Mouse (Mus musculus) ES-Bruce4 (cell line): ENCODE data around the gene Txnrd1. TPM values are rescaled to one million over a fixed set of nuclear protein-coding genes. Genes with fewer than 3 reads are reported as not detected.

Source experiments
- H3K27ac ChIP-seq: 2 replicates; pipeline ENCODE4 v1.5.1; 2012; ENCODE audit warnings: low read length, inconsistent platforms; ENCODE audit not compliant: insufficient read depth
- H3K27me3 ChIP-seq: 2 replicates; pipeline ENCODE4 v1.6.1; 2012; ENCODE audit warnings: mild to moderate bottlenecking, low read length, inconsistent platforms; ENCODE audit not compliant: control insufficient read depth, poor library complexity, insufficient read depth, severe bottlenecking
- H3K36me3 ChIP-seq: 2 replicates; pipeline ENCODE4 v1.6.1; 2012; ENCODE audit warnings: inconsistent platforms, mild to moderate bottlenecking, low read length, moderate library complexity; ENCODE audit not compliant: control insufficient read depth, poor library complexity, insufficient read depth, severe bottlenecking
- H3K4me1 ChIP-seq: one replicate; pipeline ENCODE4 v1.8.1; 2011; ENCODE audit warnings: low read length; ENCODE audit not compliant: control insufficient read depth, insufficient read depth
- H3K4me3 ChIP-seq: 2 replicates; pipeline ENCODE4 v1.5.1; 2011; ENCODE audit warnings: low read depth, mild to moderate bottlenecking, low read length
- H3K9ac ChIP-seq: 2 replicates; pipeline ENCODE4 v1.6.1; 2012; ENCODE audit warnings: low read depth, mild to moderate bottlenecking, inconsistent platforms; ENCODE audit not compliant: poor library complexity, severe bottlenecking
- H3K9me3 ChIP-seq: replicated peaks from 2 replicates; pipeline ENCODE4 v1.6.1; 2012; ENCODE audit warnings: mild to moderate bottlenecking, low read length, inconsistent platforms; ENCODE audit not compliant: control insufficient read depth, poor library complexity, insufficient read depth, severe bottlenecking
- CTCF ChIP-seq: IDR thresholded peaks from one replicate; pipeline ENCODE4 v1.8.1; 2011; ENCODE audit warnings: low read depth, low read length
- EP300 ChIP-seq: IDR thresholded peaks from 2 replicates; pipeline ENCODE4 v1.6.1; 2011; ENCODE audit warnings: low read depth, low read length; ENCODE audit not compliant: insufficient read depth
- POLR2A ChIP-seq: IDR thresholded peaks from one replicate; pipeline ENCODE4 v1.8.1; 2011; ENCODE audit warnings: low read length; ENCODE audit not compliant: insufficient read depth
- polyA plus RNA-seq: library from polyadenylated mRNA; stranded (reverse); fragments of >200 nt; gene quantifications from 2 replicates; pipeline ENCODE4 v1.2.4, GENCODE M21; 2011; ENCODE audit warnings: low read depth; ENCODE audit not compliant: missing spikeins, insufficient read depth, insufficient read length

Gene Txnrd1
- polyA plus RNA-seq, 1 experiment: 284 TPM

DNA sequence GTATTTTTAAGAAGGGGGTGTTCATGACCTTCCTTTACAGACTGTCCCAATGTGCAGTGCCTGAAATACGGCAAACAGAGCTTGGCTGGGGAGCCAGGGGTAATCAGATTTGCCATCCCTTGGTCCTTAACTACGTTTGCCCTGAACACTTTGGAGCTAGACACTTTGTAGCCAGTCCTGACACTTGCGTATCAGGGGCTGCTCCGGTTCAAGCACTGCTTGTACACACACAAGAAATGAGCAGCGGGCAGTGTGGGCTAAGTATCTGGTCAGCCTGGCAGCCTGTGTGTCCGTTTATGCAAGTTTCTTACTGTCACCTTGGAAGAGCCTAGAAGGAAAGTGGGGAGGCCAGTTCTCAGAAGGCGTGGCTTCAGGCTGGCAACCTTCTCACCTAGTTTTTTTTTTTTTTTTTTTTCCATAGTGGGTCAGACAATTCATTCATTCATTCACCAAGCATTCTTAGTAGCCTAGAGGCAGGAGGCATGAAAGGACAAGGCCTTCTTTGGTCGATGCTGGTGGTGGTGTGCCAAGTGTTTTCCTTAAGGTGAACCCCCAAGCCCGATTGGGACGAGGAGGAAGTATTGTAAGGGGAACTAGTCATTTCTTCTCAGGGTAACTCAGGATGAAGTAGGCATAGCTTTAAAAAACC, 24.4 kb downstream of the Txnrd1 start:
- no peak for TF ChIP-seq EP300
- TF ChIP-seq CTCF: no peak
- no peak for TF ChIP-seq POLR2A
- H3K4me3 ChIP-seq: peak overlapping the region; percentile 50
- H3K36me3 ChIP-seq: peaks cover 14% of the 10 kb centered on the region
- H3K9ac ChIP-seq: peak overlapping the region; percentile 84
- H3K27me3 ChIP-seq: no peaks in the 10 kb centered on the region
- H3K27ac ChIP-seq: peak overlapping the region; percentile 83
- H3K4me1 ChIP-seq: peaks cover 9% of the 10 kb centered on the region
- H3K9me3 ChIP-seq: no peaks in the 10 kb centered on the region

- peak overlapping the region; percentile 95 for H3K4me3 ChIP-seq
- H3K9me3 ChIP-seq: no peaks in the 10 kb centered on the region
- peak overlapping the region; percentile 84 for H3K9ac ChIP-seq
- peaks cover 10% of the 10 kb centered on the region for H3K4me1 ChIP-seq
- peak overlapping the region; percentile 83 for H3K27ac ChIP-seq
- H3K36me3 ChIP-seq: peaks cover 21% of the 10 kb centered on the region
- H3K27me3 ChIP-seq: no peaks in the 10 kb centered on the region
- TF ChIP-seq CTCF (no peak), EP300 (peak; percentile 91), POLR2A (peak; percentile 80)
Observed at GRCm38 (mm10) chr10:82858691-82859532, 25.2 kb downstream of the Txnrd1 start.

- Histone ChIP-seq H3K27me3 (no peaks in the 10 kb centered on the region), H3K36me3 (peaks cover 27% of the 10 kb centered on the region), H3K4me1 (peaks cover 9% of the 10 kb centered on the region), H3K9me3 (no peaks in the 10 kb centered on the region), H3K27ac (peak overlapping the region; percentile 78), H3K9ac (peak overlapping the region; percentile 84), H3K4me3 (peak overlapping the region; percentile 95)
- TF ChIP-seq EP300 (peak; percentile 50; the same call in 1 of the 2 replicates), POLR2A (no peak), CTCF (peak; percentile 8)
Observed at GRCm38 (mm10) chr10:82859533-82859915, 25.8 kb downstream of the Txnrd1 start.

DNA sequence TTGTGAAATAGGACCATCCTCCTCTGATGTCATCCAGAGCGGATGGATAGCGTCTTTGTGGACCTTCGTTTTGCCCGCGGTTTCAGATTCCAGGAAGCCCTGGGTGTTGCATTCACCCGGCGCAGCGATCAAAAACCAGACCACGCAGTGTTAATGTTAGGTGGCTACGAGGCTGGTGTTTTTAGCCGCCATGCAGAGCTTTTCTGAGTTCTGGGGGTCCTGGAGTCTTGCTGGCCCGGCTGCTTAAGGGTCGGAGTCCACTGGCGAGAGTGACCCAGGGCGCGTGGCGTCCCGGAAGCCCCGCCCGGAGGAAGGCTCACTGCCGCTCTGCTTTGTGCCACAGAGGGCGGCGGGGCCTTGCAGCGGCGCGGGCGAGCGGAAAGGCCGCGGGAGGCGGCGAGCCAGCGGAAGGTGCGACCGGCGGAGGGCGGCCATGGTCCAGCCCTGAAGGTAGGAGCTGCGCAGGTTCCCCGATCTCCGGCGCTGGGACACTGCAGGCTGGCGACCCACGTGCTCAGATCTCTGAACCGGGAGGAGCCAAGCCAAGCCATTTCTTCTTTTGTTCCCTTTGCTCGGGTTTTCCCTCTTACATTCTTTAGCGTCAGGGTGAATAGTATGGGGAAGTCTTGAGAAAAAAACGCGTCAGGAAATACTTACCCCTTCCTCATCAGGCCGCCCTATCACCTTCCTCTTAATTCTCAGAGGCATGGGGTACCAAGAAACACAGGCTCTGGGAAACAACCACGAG, 26.6 kb downstream of the Txnrd1 start:
- Histone ChIP-seq H3K9ac (peak overlapping the region; percentile 91), H3K4me3 (peak overlapping the region; percentile 66), H3K4me1 (peaks cover 9% of the 10 kb centered on the region), H3K36me3 (peaks cover 32% of the 10 kb centered on the region), H3K27ac (peak overlapping the region; percentile 50), H3K27me3 (no peaks in the 10 kb centered on the region), H3K9me3 (no peaks in the 10 kb centered on the region)
- TF ChIP-seq CTCF (no peak), POLR2A (no peak), EP300 (no peak)

DNA sequence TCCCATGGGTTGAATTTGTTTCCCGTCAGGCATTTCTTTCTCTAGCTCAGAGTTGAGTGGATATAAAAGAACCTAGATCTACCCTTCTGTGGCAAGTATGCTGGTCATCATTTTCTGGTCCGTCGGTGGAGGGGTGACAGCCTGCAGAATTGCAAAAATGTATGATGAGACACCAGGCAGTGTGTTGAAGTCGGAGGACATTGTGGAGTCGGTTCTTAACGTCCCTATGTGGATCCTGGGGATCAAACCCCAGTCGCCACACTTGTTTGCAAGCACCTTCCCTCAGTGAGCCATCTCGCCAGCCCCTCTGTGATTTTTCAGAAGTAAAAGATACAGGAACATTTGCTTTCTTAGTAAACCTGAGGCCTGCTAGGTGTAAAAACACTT, 27.2 kb downstream of the Txnrd1 start:
- TF ChIP-seq EP300: no peak
- H3K27me3 ChIP-seq: no peaks in the 10 kb centered on the region
- H3K9ac ChIP-seq: peak overlapping the region; percentile 91
- H3K4me1 ChIP-seq: peaks cover 9% of the 10 kb centered on the region
- H3K36me3 ChIP-seq: peaks cover 35% of the 10 kb centered on the region
- H3K4me3 ChIP-seq: peak overlapping the region; percentile 66
- peak overlapping the region; percentile 50 for H3K27ac ChIP-seq
- no peaks in the 10 kb centered on the region for H3K9me3 ChIP-seq
